Mouse (Mus musculus): ENCODE data around the gene Actl6b.

- TF ChIP-seq CTCF (IDR thresholded peaks at IDR 0.05; ENCODE audit: control insufficient read depth, insufficient read depth, low read length): no peak
- no peak for TF ChIP-seq POLR2A (IDR thresholded peaks at IDR 0.05; ENCODE audit: borderline replicate concordance, control insufficient read depth, low read depth, low read length)
Measured at GRCm38 (mm10) chr5:137513951-137514721, 39.2 kb upstream of the Actl6b start.
